In the genomic region with DNA sequence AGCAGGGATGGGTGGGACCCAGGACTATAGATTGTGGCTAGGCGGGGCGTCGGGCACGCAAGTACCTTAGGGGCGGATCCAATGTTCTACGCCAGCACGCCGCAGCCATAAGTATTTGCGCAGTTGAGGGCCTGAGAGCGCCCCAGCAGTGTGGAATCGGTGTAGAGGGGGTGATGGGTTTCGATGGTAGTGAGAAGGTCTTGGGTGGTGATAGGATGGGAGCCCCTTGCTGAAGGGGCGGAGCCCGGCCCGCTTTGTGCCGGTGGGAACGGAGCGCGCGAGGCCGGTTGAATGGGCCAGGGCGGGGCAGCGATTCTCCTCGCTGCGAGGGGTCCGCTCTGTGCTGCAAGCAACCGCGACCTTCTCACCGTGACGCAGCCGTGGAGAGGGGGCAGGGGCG, we compare ENCODE assay signal across 10 mouse cellular contexts. TPM values are rescaled to one million over a fixed set of nuclear protein-coding genes. Genes with fewer than 3 reads are reported as not detected.
DNase-seq lines count a peak whose midpoint lies in the region; ATAC-seq and TF ChIP-seq lines count a peak whose summit lies in the region.
"Had no signal": no experiment of that assay in that cellular context is flagged by ENCODE, and none has a peak within 500 bp of the region (broad histone marks: within the 10 kb centered on the region; RNA-seq: fewer than 3 reads in every experiment).

No protein-coding gene starts in this region.

- peak; percentile 42 to 45 for DNase-seq in left cerebral cortex, adult 2 months (ENCODE audit: extremely low spot score in 1 of 2, low spot score in 2 of 2)
- DNase-seq in left cerebral cortex, adult 8-10 months (ENCODE audit: low spot score in 2 of 2) = no peak
- no peak for DNase-seq in embryonic facial prominence, embryonic 11.5 days (ENCODE audit: low spot score)
- DNase-seq in naive thymus-derived CD4-positive, alpha-beta T cell, adult 2 months (ENCODE audit: low read depth) = peak; percentile 22
- DNase-seq in gastrocnemius, postnatal 4 days (ENCODE audit: low spot score in 2 of 2) = no peak
- DNase-seq in layer of hippocampus, adult 9-11 months = no peak
- DNase-seq in frontal cortex, postnatal 25 days (ENCODE audit: low spot score in 2 of 2) = no peak

- intact Hi-C loops in left cerebral cortex, adult 2 months (cut with DNase I) = no loop called here

- TF ChIP-seq CTCF in left cerebral cortex, adult 2 months (IDR thresholded peaks at IDR 0.05) = no peak

- WGBS in embryonic facial prominence, embryonic 11.5 days = 2% methylated on average over 32 of the region's 32 CpGs
- WGBS in hindbrain, embryonic 16.5 days = 2% methylated on average over 28 of the region's 32 CpGs

- H3K27ac ChIP-seq in left cerebral cortex, adult 2 months = peak overlapping the region; percentile 4; the same call in 1 of the 2 replicates
- no peak overlapping the region for H3K27ac ChIP-seq in embryonic facial prominence, embryonic 11.5 days (replicated peaks; ENCODE audit: low read depth, low read length)
- no peak overlapping the region for H3K27ac ChIP-seq in hindbrain, embryonic 16.5 days (ENCODE audit: low read depth, low read length)

- H3K36me3 ChIP-seq in embryonic facial prominence, embryonic 11.5 days (replicated peaks; ENCODE audit: control insufficient read depth, insufficient read depth, low read depth, low read length) = no peaks in the 10 kb centered on the region
- H3K36me3 ChIP-seq in hindbrain, embryonic 16.5 days (ENCODE audit: control insufficient read depth, insufficient read depth, low read length) = no peaks in the 10 kb centered on the region; the same call in 1 of the 2 replicates

- peaks cover 7% of the 10 kb centered on the region for H3K4me1 ChIP-seq in embryonic facial prominence, embryonic 11.5 days (ENCODE audit: control insufficient read depth, insufficient read depth, low read length)
- peaks cover 38% of the 10 kb centered on the region for H3K4me1 ChIP-seq in hindbrain, embryonic 16.5 days (ENCODE audit: control insufficient read depth, insufficient read depth, low read depth, low read length)

- H3K9me3 ChIP-seq in embryonic facial prominence, embryonic 11.5 days (replicated peaks; ENCODE audit: control insufficient read depth, low read length) = no peaks in the 10 kb centered on the region
- H3K9me3 ChIP-seq in hindbrain, embryonic 16.5 days (ENCODE audit: control insufficient read depth, low read length) = no peaks in the 10 kb centered on the region

- peak overlapping the region; percentile 21 for H3K4me2 ChIP-seq in embryonic facial prominence, embryonic 11.5 days (ENCODE audit: low read depth, low read length)
- peak overlapping the region; percentile 80 for H3K4me2 ChIP-seq in hindbrain, embryonic 16.5 days (ENCODE audit: low read length)
- H3K4me2 ChIP-seq: heart, embryonic 11.5 days had no signal

- H3K27me3 ChIP-seq in embryonic facial prominence, embryonic 11.5 days (ENCODE audit: control insufficient read depth, insufficient read depth, low read length) = peaks cover 89% of the 10 kb centered on the region
- peaks cover 63% of the 10 kb centered on the region for H3K27me3 ChIP-seq in hindbrain, embryonic 16.5 days (replicated peaks; ENCODE audit: control insufficient read depth, insufficient read depth, low read length)

- ATAC-seq in embryonic facial prominence, embryonic 11.5 days (replicated peaks; ENCODE audit: insufficient number of reproducible peaks, low FRiP score, low TSS enrichment, low read depth) = no peak
- peak; percentile 50 for ATAC-seq in hindbrain, embryonic 16.5 days

- no peak overlapping the region for H3K9ac ChIP-seq in embryonic facial prominence, embryonic 11.5 days (replicated peaks; ENCODE audit: low read length)
- peak overlapping the region; percentile 66 for H3K9ac ChIP-seq in hindbrain, embryonic 16.5 days (ENCODE audit: low read depth, low read length)

- H3K4me3 ChIP-seq in left cerebral cortex, adult 2 months = peak overlapping the region; percentile 52
- H3K4me3 ChIP-seq in embryonic facial prominence, embryonic 11.5 days (ENCODE audit: low read depth, low read length) = 0 out of 2 replicates have a peak overlapping the region, but pooled peaks have one; percentile 11
- peak overlapping the region; percentile 45 for H3K4me3 ChIP-seq in hindbrain, embryonic 16.5 days (ENCODE audit: low read length)

RNA-seq across cellular contexts. Expression of a gene that starts 5.3 kb away (rescaled TPM):
- total RNA-seq in left cerebral cortex, adult 2 months (2021) = under 1 TPM; 0.30 to 0.32 TPM
- under 1 TPM; 0.21 to 0.44 (median 0.30) TPM for total RNA-seq in left cerebral cortex, adult 8-10 months (2022)
- 0.32 and 0.65 TPM in 2 replicates for polyA plus RNA-seq in embryonic facial prominence, embryonic 11.5 days (2014; fragmentation: Nextera tagmentation; extraction: Ambion mirVana)
- polyA plus RNA-seq in hindbrain, embryonic 16.5 days (2015; fragmentation: Nextera tagmentation; extraction: Ambion mirVana) = 0.11 and 0.50 TPM in 2 replicates
- not detected for total RNA-seq in gastrocnemius, postnatal 4 days (2021)
- total RNA-seq: adrenal gland, postnatal 25 days had no signal
- polyA plus RNA-seq: heart, embryonic 11.5 days had no signal

RNA-seq across cellular contexts. Expression of a gene that starts 10.8 kb away (rescaled TPM):
- total RNA-seq in left cerebral cortex, adult 2 months (2021) = 10 to 100 TPM; 49.8 to 54.3 TPM
- 10 to 100 TPM; 44.7 to 51.1 (median 47.3) TPM for total RNA-seq in left cerebral cortex, adult 8-10 months (2022)
- polyA plus RNA-seq in embryonic facial prominence, embryonic 11.5 days (2014; fragmentation: Nextera tagmentation; extraction: Ambion mirVana) = 23.4 and 24.8 TPM in 2 replicates
- polyA plus RNA-seq in hindbrain, embryonic 16.5 days (2015; fragmentation: Nextera tagmentation; extraction: Ambion mirVana) = 17.2 and 22.2 TPM in 2 replicates
- 10 to 100 TPM; 21.3 to 26.0 TPM for total RNA-seq in gastrocnemius, postnatal 4 days (2021)

RNA-seq across cellular contexts. Expression of a gene that starts 12.2 kb away (rescaled TPM):
- 10 to 100 TPM; 29.6 to 35.9 TPM for total RNA-seq in left cerebral cortex, adult 2 months (2021)
- total RNA-seq in left cerebral cortex, adult 8-10 months (2022) = 10 to 100 TPM; 27.5 to 40.2 (median 31.6) TPM
- 4.3 and 5.9 TPM in 2 replicates for polyA plus RNA-seq in embryonic facial prominence, embryonic 11.5 days (2014; fragmentation: Nextera tagmentation; extraction: Ambion mirVana)
- polyA plus RNA-seq in hindbrain, embryonic 16.5 days (2015; fragmentation: Nextera tagmentation; extraction: Ambion mirVana) = 15.5 and 16.4 TPM in 2 replicates
- total RNA-seq in gastrocnemius, postnatal 4 days (2021) = 10 to 100 TPM; 47.5 to 49.4 TPM

RNA-seq across cellular contexts. Expression of a gene that starts 32.6 kb away (rescaled TPM):
- total RNA-seq in left cerebral cortex, adult 2 months (2021) = 10 to 100 TPM; 17.0 to 18.6 TPM
- 10 to 100 TPM; 15.5 to 24.1 (median 19.5) TPM for total RNA-seq in left cerebral cortex, adult 8-10 months (2022)
- polyA plus RNA-seq in embryonic facial prominence, embryonic 11.5 days (2014; fragmentation: Nextera tagmentation; extraction: Ambion mirVana) = 0.41 and 1.0 TPM in 2 replicates
- polyA plus RNA-seq in hindbrain, embryonic 16.5 days (2015; fragmentation: Nextera tagmentation; extraction: Ambion mirVana) = 9.0 and 10.6 TPM in 2 replicates
- total RNA-seq in gastrocnemius, postnatal 4 days (2021) = under 1 TPM in 1 of 2 experiments, not detected in 1; 0.32 TPM

RNA-seq across cellular contexts. Expression of a gene that starts 39.4 kb away (rescaled TPM):
- total RNA-seq in left cerebral cortex, adult 2 months (2021) = 100 to 1,000 TPM; 171 to 172 TPM
- 100 to 1,000 TPM; 153 to 206 (median 187) TPM for total RNA-seq in left cerebral cortex, adult 8-10 months (2022)
- 404 and 441 TPM in 2 replicates for polyA plus RNA-seq in embryonic facial prominence, embryonic 11.5 days (2014; fragmentation: Nextera tagmentation; extraction: Ambion mirVana)
- polyA plus RNA-seq in hindbrain, embryonic 16.5 days (2015; fragmentation: Nextera tagmentation; extraction: Ambion mirVana) = 125 and 138 TPM in 2 replicates
- total RNA-seq in gastrocnemius, postnatal 4 days (2021) = 100 to 1,000 TPM; 405 to 428 TPM

Comparison
In these comparisons a context has a peak if more than half of its experiments do, and no peak if none do; other contexts are left out.
1. DNase-seq: peak in left cerebral cortex, adult 2 months (2 of 2) and naive thymus-derived CD4-positive, alpha-beta T cell, adult 2 months (single experiment); none in left cerebral cortex, adult 8-10 months (0 of 2), embryonic facial prominence, embryonic 11.5 days (single experiment), gastrocnemius, postnatal 4 days (0 of 2), layer of hippocampus, adult 9-11 months (single experiment) and frontal cortex, postnatal 25 days (0 of 2).
2. Peak in every context shown above with its lines, with median percentiles within 50 percentile points of each other: H3K4me3 ChIP-seq.